Mouse (Mus musculus) liver, postnatal 0 days (tissue): ENCODE results near the gene Mmgt2. TPM values are rescaled to one million over a fixed set of nuclear protein-coding genes. Genes with fewer than 3 reads are reported as not detected.
A peak's percentile ranks its signal among the peaks of the same experiment; 100 is the strongest.

Experiments
- ATAC-seq: fragments of 200-750 bp; cut with Nextera tagmentation; 2 replicates; pipeline ENCODE4 v1.8.0; 2017; ENCODE audit warnings: mild to moderate bottlenecking, moderate library complexity
- DNase-seq: peaks from one replicate; pipeline ENCODE4 v3.0.0-alpha.2; 2016
- H3K27ac ChIP-seq: fragments of 300-500 bp; sonication (generic); 2 replicates; pipeline ENCODE4 v1.5.1; 2014; ENCODE audit warnings: antibody characterized with exemption, moderate library complexity, mild to moderate bottlenecking, low read depth
- H3K27me3 ChIP-seq: fragments of 300-500 bp; sonication (generic); 2 replicates; pipeline ENCODE4 v1.6.1; 2014; ENCODE audit warnings: low read length, control low read depth, mixed read lengths; ENCODE audit not compliant: insufficient read depth
- H3K36me3 ChIP-seq: fragments of 300-500 bp; sonication (generic); replicated peaks from 2 replicates; pipeline ENCODE4 v1.6.1; 2014; ENCODE audit warnings: mild to moderate bottlenecking, control low read depth, low read length, moderate library complexity, mixed read lengths; ENCODE audit not compliant: insufficient read depth
- H3K4me1 ChIP-seq: fragments of 300-500 bp; sonication (generic); 2 replicates; pipeline ENCODE4 v1.6.1; 2014; ENCODE audit warnings: antibody characterized with exemption, mild to moderate bottlenecking, control low read depth; ENCODE audit not compliant: insufficient read depth
- H3K4me2 ChIP-seq: fragments of 300-500 bp; sonication (generic); 2 replicates; pipeline ENCODE4 v1.6.1; 2014; ENCODE audit warnings: low read depth, mild to moderate bottlenecking, low read length, moderate library complexity, mixed read lengths
- H3K4me3 ChIP-seq: fragments of 300-500 bp; sonication (generic); 2 replicates; pipeline ENCODE4 v1.5.1; 2014; ENCODE audit warnings: low read depth, low read length
- H3K9ac ChIP-seq: fragments of 300-500 bp; sonication (generic); replicated peaks from 2 replicates; pipeline ENCODE4 v1.6.1; 2014; ENCODE audit warnings: mild to moderate bottlenecking, moderate library complexity
- H3K9me3 ChIP-seq: fragments of 300-500 bp; sonication (generic); 2 replicates; pipeline ENCODE4 v1.6.1; 2016; ENCODE audit warnings: mild to moderate bottlenecking, control low read depth, low read length, mixed read lengths
- CTCF ChIP-seq: sonication (generic); IDR thresholded peaks from 2 replicates; pipeline ENCODE4 v1.5.1; 2016; ENCODE audit warnings: antibody characterized with exemption, low read depth
- EP300 ChIP-seq: IDR thresholded peaks from 2 replicates; pipeline ENCODE4 v1.6.1; 2016; ENCODE audit warnings: antibody characterized with exemption, low read depth, mild to moderate bottlenecking
- WGBS: fragments of 180-500 bp; shearing (Covaris S2); extraction: QIAGEN DNeasy Blood & Tissue Kit; methylation state at CpG from one replicate; pipeline ENCODE4 v1.1.7; 2014; ENCODE audit not compliant: insufficient replicate concordance; 5-methylcytosine and 5-hydroxymethylcytosine counted together
- polyA plus RNA-seq: library from polyadenylated mRNA; unstranded; fragments of >200 nt; fragmentation: Nextera tagmentation; extraction: Ambion mirVana; gene quantifications from 2 replicates; pipeline ENCODE4 v1.2.1, GENCODE M21; 2015

Mmgt2 gene
- polyA plus RNA-seq, 1 experiment from 2014 or later = 7.8 TPM

- H3K4me1 ChIP-seq = peaks cover 15% of the 10 kb centered on the region
Observed at GRCm38 (mm10) chr11:62637806-62638205, 10.7 kb upstream of the Mmgt2 start.

DNA sequence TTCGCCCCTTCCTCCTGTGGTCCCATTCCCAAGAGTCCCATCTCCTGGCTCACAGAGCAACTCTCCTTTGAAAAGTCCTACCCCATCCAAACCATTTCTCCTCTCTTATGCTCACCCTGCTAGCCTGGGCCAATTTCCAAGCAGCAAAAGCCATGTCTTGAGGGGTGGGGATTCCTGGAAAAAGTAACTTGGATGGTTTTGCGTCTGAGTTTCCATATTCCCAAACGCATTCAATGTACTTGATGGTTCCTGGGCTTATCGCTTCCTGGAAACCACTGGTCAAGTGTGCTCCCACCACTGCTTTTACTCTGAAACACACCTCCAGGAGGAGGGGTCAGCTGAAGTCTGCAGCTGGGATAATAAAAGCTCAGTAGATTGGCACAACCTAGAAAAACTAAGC, 10.1 kb upstream of the Mmgt2 start:
- no peaks in the 10 kb centered on the region for H3K36me3 ChIP-seq
- no peak overlapping the region for H3K4me2 ChIP-seq
- no peak for TF ChIP-seq EP300
- no peak for TF ChIP-seq CTCF
- ATAC-seq = no peak
- H3K27me3 ChIP-seq = no peaks in the 10 kb centered on the region
- H3K27ac ChIP-seq = no peak overlapping the region
- no peak overlapping the region for H3K9ac ChIP-seq
- WGBS = 81% methylated on average over 4 of the region's 4 CpGs
- no peak overlapping the region for H3K4me3 ChIP-seq
- no peak for DNase-seq
- no peaks in the 10 kb centered on the region for H3K9me3 ChIP-seq
- peaks cover 20% of the 10 kb centered on the region for H3K4me1 ChIP-seq

More at GRCm38 (mm10) chr11:62637806-62638205, 10.7 kb upstream of the Mmgt2 start:
- TF ChIP-seq EP300 = no peak
- TF ChIP-seq CTCF = no peak
- 52% methylated on average over 6 of the region's 6 CpGs for WGBS
- H3K36me3 ChIP-seq = no peaks in the 10 kb centered on the region
- H3K4me2 ChIP-seq = no peak overlapping the region
- H3K4me3 ChIP-seq = no peak overlapping the region
- ATAC-seq (no peak), DNase-seq (no peak)
- H3K27ac ChIP-seq = no peak overlapping the region
- H3K27me3 ChIP-seq = no peaks in the 10 kb centered on the region
- no peak overlapping the region for H3K9ac ChIP-seq
- no peaks in the 10 kb centered on the region for H3K9me3 ChIP-seq

- peaks cover 33% of the 10 kb centered on the region for H3K4me1 ChIP-seq
- H3K9me3 ChIP-seq = no peaks in the 10 kb centered on the region
- H3K27me3 ChIP-seq = no peaks in the 10 kb centered on the region
- TF ChIP-seq EP300 (no peak), CTCF (no peak)
- DNase-seq (no peak), ATAC-seq (no peak)
- H3K4me3 ChIP-seq = no peak overlapping the region
- H3K27ac ChIP-seq = no peak overlapping the region
- H3K9ac ChIP-seq = no peak overlapping the region
- 68% methylated on average over 3 of the region's 3 CpGs for WGBS
- H3K36me3 ChIP-seq = no peaks in the 10 kb centered on the region
- no peak overlapping the region for H3K4me2 ChIP-seq
Observed at GRCm38 (mm10) chr11:62640378-62640777, 8.1 kb upstream of the Mmgt2 start.

- TF ChIP-seq CTCF (no peak), EP300 (no peak)
- DNase-seq (no peak), ATAC-seq (no peak)
- no peaks in the 10 kb centered on the region for H3K36me3 ChIP-seq
- no peak overlapping the region for H3K27ac ChIP-seq
- H3K9me3 ChIP-seq = no peaks in the 10 kb centered on the region
- H3K9ac ChIP-seq = no peak overlapping the region
- H3K4me3 ChIP-seq = no peak overlapping the region
- H3K4me1 ChIP-seq = peaks cover 44% of the 10 kb centered on the region
- 66% methylated on average over 11 of the region's 11 CpGs for WGBS
- H3K4me2 ChIP-seq = no peak overlapping the region
- no peaks in the 10 kb centered on the region for H3K27me3 ChIP-seq
Observed at GRCm38 (mm10) chr11:62642023-62642844, 6.2 kb upstream of the Mmgt2 start.

DNA sequence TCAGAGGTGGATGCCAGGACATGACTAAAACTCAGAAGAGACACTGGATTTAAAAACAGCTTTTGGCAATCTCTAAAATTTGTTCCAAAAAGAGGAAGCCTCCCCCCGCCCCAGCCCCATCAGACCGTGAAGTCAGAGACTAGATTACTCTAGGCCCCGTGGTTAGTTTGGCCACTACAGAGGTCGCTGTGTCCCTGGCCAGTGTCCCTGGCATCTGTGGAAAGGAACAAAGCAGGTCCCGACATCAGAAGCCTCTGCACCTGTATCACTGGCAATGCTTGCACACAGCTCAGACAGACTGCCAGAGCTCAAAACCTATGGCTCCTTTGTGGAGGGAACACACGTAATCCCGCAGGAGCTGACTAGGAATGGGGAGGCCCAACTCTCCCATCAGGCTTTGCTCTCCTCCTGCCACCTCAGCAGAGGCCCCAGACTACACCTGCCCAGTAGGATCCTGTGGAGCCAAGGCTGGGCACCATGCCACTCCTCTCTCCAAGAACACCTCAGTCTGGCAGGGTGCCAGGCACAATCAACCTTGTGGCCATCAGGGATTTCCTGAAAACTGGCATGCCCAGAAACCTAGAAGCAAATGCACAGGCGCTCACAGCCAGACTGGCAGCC, 5.3 kb upstream of the Mmgt2 start:
- H3K4me1 ChIP-seq = peaks cover 45% of the 10 kb centered on the region
- ATAC-seq = no peak

DNA sequence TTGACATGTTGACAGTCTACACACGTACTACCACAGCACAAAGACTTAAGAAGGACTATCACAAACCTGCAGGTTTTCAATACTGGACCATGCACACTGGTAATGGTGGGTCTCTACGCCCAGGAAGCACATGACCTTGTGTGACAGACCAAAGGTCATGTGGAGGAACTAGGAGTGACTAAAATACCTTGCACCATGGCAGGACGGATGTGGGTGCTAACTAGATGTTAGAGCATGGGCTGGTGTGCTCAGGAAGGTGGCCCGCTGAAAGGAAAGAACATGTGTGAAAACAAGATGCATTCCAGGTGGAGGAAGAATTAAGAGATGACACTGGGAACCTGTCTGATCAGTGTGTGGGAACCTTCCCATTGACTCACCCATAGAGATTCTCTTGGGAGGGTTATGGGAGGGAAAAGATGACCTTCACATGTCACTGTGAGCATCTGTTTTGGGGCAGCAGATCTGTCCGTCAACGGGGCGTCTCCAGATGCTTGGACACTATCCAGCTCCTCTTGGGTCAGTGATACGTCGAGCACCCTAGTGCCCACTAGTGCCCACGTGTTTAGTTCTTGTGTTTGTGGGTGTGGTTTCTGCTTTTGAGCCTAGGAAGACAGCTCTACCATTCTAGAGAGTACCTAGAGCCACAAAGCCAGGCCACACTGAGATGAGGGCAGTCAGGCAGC, 4.6 kb upstream of the Mmgt2 start:
- DNase-seq = no peak
- Histone ChIP-seq H3K4me1 (peaks cover 45% of the 10 kb centered on the region), H3K27ac (no peak overlapping the region), H3K4me3 (no peak overlapping the region), H3K36me3 (no peaks in the 10 kb centered on the region), H3K9me3 (no peaks in the 10 kb centered on the region), H3K4me2 (no peak overlapping the region), H3K9ac (no peak overlapping the region), H3K27me3 (no peaks in the 10 kb centered on the region)
- TF ChIP-seq CTCF (no peak), EP300 (no peak)
- ATAC-seq = no peak
- WGBS = 72% methylated on average over 10 of the region's 10 CpGs

More for the DNA sequence above, 5.3 kb upstream of the Mmgt2 start:
- Histone ChIP-seq H3K27me3 (no peaks in the 10 kb centered on the region), H3K4me3 (no peak overlapping the region), H3K4me2 (no peak overlapping the region), H3K36me3 (no peaks in the 10 kb centered on the region), H3K9me3 (no peaks in the 10 kb centered on the region), H3K27ac (no peak overlapping the region), H3K9ac (no peak overlapping the region)
- TF ChIP-seq EP300 = no peak
- no peak for TF ChIP-seq CTCF
- 58% methylated on average over 8 of the region's 8 CpGs for WGBS
- DNase-seq = peak; percentile 49
